Mouse (Mus musculus) liver, embryonic 16.5 days (tissue): ENCODE measurements around the gene Fam20a. TPM values are rescaled to one million over a fixed set of nuclear protein-coding genes. Genes with fewer than 3 reads are reported as not detected.

Experiments
- ATAC-seq: fragments of 200-750 bp; cut with Nextera tagmentation; 2 replicates; pipeline ENCODE4 v1.8.0; 2017; ENCODE audit warnings: low read depth, mild to moderate bottlenecking, moderate number of reproducible peaks, moderate library complexity
- H3K27ac ChIP-seq: fragments of 300-500 bp; sonication (generic); 2 replicates; pipeline ENCODE4 v1.5.1; 2014; ENCODE audit warnings: mild to moderate bottlenecking, low read length
- H3K27me3 ChIP-seq: fragments of 300-500 bp; sonication (generic); 2 replicates; pipeline ENCODE4 v1.6.1; 2014; ENCODE audit warnings: low read depth, low read length, mixed read lengths; ENCODE audit not compliant: control insufficient read depth, insufficient read depth
- H3K36me3 ChIP-seq: fragments of 300-500 bp; sonication (generic); 2 replicates; pipeline ENCODE4 v1.6.1; 2014; ENCODE audit warnings: mild to moderate bottlenecking; ENCODE audit not compliant: control insufficient read depth, insufficient read depth
- H3K4me1 ChIP-seq: fragments of 300-500 bp; sonication (generic); 2 replicates; pipeline ENCODE4 v1.6.1; 2014; ENCODE audit warnings: low read depth, low read length, mixed read lengths; ENCODE audit not compliant: control insufficient read depth
- H3K4me2 ChIP-seq: fragments of 300-500 bp; sonication (generic); 2 replicates; pipeline ENCODE4 v1.6.1; 2014; ENCODE audit warnings: low read depth, low read length, mixed read lengths
- H3K4me3 ChIP-seq: fragments of 300-500 bp; sonication (generic); 2 replicates; pipeline ENCODE4 v1.5.1; 2014; ENCODE audit warnings: low read depth, mild to moderate bottlenecking, low read length
- H3K9ac ChIP-seq: fragments of 300-500 bp; sonication (generic); 2 replicates; pipeline ENCODE4 v1.6.1; 2014; ENCODE audit warnings: low read depth, low read length
- H3K9me3 ChIP-seq: fragments of 300-500 bp; sonication (generic); replicated peaks from 2 replicates; pipeline ENCODE4 v1.6.1; 2016; ENCODE audit warnings: low read length; ENCODE audit not compliant: control insufficient read depth
- whole genome bisulfite sequencing: fragments of 180-500 bp; shearing (Covaris S2); extraction: QIAGEN DNeasy Blood & Tissue Kit; methylation state at CpG from one replicate; pipeline ENCODE4 v1.1.7; 2014; ENCODE audit not compliant: insufficient replicate concordance; 5-methylcytosine and 5-hydroxymethylcytosine counted together
- polyA plus RNA-seq: library from polyadenylated mRNA; unstranded; fragments of >200 nt; fragmentation: Nextera tagmentation; extraction: Ambion mirVana; gene quantifications from 2 replicates; pipeline ENCODE4 v1.2.1, GENCODE M21; 2015

Fam20a gene
- polyA plus RNA-seq, 1 experiment from 2014 or later = 10.3 TPM

DNA sequence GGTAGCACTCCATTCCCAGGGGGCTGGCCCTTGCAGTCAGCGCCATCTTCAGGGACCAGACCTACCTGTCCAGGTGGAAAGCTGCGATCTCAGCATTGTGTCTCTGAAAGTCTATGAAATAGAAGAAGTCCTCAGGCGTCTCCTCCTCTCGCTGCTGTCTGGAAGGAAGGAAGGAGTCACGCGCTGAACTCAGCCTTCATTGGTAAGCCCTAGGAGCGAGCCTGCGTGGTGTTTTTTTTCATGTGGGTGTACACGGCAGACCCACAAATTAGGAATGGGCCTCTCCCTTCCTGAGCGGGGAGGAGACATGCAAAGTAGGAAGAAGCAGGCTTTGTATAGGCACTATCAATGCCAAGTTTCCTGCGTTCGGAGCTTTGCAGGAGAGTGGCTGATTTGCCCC, 43.8 kb downstream of the Fam20a start:
- Histone ChIP-seq H3K4me2 (no peak overlapping the region), H3K4me3 (no peak overlapping the region), H3K36me3 (no peaks in the 10 kb centered on the region), H3K9me3 (no peaks in the 10 kb centered on the region), H3K9ac (no peak overlapping the region), H3K27ac (no peak overlapping the region), H3K27me3 (no peaks in the 10 kb centered on the region), H3K4me1 (no peaks in the 10 kb centered on the region)
- ATAC-seq = no peak
- 52% methylated on average over 12 of the region's 12 CpGs for WGBS

DNA sequence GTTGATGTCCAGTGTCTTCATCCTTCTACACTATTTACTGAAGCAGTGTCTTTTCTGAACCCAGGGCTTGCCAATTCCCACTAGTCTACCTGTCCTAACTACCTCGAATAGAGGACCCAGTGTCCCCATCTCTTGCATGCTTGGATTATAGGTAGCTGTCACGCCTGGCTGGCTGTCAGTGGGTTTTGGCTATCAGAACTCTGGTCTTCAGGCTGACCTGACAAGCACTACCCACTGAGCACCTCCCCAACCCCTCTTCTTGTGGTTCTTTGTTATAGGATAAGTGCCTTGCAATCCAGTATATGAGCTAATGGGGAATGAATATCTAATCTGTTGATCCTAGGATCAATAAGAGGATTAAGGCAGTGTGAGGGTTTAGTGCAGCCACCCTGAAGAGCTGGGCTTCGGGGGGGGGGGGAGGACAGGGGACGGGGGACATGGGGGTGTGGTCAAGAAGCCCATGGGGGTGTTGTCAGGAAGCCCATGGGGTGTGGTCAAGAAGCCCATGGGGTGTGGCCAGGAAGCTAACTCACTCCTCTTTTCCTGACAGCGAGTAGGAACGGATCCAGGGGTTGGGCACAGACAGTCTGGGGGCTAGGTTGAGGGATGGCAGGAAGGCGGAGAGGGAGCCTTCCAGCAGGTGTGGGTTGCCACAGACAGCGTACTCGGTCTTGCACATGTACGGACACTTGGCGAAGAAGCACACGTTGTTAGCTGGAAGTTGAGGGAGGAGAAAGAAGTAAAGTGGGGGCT, 45.3 kb downstream of the Fam20a start:
- Histone ChIP-seq H3K27ac (no peak overlapping the region), H3K9me3 (no peaks in the 10 kb centered on the region), H3K27me3 (no peaks in the 10 kb centered on the region), H3K36me3 (no peaks in the 10 kb centered on the region), H3K4me1 (no peaks in the 10 kb centered on the region), H3K9ac (no peak overlapping the region), H3K4me3 (no peak overlapping the region), H3K4me2 (no peak overlapping the region)
- WGBS = 62% methylated on average over 10 of the region's 12 CpGs
- ATAC-seq = no peak

DNA sequence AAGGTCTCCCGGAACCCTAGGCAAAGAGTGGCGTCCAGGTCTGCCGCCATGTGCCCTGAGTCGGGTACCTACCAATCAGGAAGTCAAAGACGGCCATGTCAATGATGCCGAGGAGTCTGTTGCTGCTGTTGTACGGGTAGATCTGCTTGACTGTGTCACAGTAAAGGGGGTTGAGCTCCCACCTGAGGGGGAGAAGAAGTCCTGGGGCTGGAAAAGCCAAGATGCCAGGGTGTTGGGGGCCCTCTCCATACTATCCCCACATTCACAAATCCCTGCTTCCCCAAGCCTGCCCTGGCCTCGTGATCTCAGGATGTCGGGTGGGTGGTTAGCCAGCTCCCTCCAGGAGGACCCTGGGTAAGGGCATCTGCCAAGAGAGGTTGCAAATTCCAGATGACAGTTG, 46.3 kb downstream of the Fam20a start:
- Histone ChIP-seq H3K36me3 (no peaks in the 10 kb centered on the region), H3K4me2 (no peak overlapping the region), H3K9me3 (no peaks in the 10 kb centered on the region), H3K4me1 (no peaks in the 10 kb centered on the region), H3K27ac (no peak overlapping the region), H3K4me3 (no peak overlapping the region), H3K9ac (no peak overlapping the region), H3K27me3 (no peaks in the 10 kb centered on the region)
- WGBS = 62% methylated on average over 9 of the region's 9 CpGs
- no peak for ATAC-seq

DNA sequence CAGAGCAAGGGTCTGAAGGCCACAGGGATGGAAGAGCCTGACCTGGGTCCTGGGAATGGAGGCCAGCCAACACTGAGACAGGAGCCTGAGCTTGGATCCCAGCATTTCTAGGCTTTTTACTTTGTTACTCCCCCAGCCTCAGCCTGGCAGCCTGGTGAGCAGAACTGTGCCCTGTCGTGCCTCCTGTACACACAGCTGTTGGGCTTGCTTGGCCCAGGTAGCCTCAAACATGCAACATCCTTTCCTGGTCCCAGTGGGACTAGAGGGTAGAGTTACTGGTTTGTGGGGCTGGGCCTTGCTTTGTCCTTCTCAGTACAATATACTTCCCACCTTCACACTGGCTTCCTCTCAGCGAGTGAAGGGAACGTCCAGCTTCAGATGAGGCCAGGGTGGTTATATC, 46.9 kb downstream of the Fam20a start:
- Histone ChIP-seq H3K4me1 (no peaks in the 10 kb centered on the region), H3K4me2 (no peak overlapping the region), H3K36me3 (peaks cover under 1% of the 10 kb centered on the region), H3K4me3 (no peak overlapping the region), H3K9ac (no peak overlapping the region), H3K27ac (no peak overlapping the region), H3K9me3 (no peaks in the 10 kb centered on the region), H3K27me3 (no peaks in the 10 kb centered on the region)
- ATAC-seq = no peak
- WGBS = 74% methylated on average over 3 of the region's 3 CpGs

DNA sequence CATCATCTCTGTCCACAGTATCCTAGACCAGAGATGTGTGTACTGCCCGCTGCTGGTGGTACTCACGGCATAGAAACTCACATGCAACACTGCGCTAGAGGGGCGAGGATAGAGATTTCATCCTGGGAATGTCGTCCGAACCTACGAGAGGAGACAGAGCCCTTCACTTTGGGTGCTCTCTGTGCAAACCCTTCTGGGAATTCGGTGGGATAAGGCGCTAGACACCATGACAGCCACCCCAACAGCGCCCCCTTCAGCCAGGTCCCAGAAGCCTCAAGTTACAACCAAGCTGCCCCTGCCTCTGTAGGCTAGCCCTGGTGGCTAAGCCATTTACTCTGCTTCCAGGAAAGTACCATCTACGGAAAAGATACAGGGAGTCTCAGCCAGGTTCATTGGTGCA, 47.5 kb downstream of the Fam20a start:
- Histone ChIP-seq H3K4me3 (no peak overlapping the region), H3K9ac (no peak overlapping the region), H3K4me2 (no peak overlapping the region), H3K27me3 (no peaks in the 10 kb centered on the region), H3K27ac (no peak overlapping the region), H3K36me3 (peaks cover 6% of the 10 kb centered on the region), H3K4me1 (no peaks in the 10 kb centered on the region), H3K9me3 (no peaks in the 10 kb centered on the region)
- no peak for ATAC-seq
- WGBS = 66% methylated on average over 11 of the region's 11 CpGs

DNA sequence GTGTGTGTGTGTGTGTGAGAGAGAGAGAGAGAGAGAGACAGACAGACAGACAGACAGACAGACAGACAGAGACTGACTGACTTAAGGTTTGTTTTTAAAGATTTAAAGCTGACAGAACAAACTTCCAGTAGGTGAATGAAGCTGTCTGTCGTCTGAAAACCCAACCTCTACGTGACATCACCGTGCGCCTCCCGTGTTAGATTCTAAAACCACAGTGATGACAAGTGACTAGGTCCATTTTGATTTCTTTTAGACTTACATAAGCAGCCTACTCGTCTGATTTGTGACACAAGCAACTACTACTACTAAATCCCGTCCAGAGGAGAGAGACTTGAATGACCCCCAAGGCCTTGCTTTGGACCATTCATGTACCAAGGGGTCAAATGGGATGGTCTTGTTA, 48.3 kb downstream of the Fam20a start:
- ATAC-seq = no peak
- H3K4me3 ChIP-seq = no peak overlapping the region

DNA sequence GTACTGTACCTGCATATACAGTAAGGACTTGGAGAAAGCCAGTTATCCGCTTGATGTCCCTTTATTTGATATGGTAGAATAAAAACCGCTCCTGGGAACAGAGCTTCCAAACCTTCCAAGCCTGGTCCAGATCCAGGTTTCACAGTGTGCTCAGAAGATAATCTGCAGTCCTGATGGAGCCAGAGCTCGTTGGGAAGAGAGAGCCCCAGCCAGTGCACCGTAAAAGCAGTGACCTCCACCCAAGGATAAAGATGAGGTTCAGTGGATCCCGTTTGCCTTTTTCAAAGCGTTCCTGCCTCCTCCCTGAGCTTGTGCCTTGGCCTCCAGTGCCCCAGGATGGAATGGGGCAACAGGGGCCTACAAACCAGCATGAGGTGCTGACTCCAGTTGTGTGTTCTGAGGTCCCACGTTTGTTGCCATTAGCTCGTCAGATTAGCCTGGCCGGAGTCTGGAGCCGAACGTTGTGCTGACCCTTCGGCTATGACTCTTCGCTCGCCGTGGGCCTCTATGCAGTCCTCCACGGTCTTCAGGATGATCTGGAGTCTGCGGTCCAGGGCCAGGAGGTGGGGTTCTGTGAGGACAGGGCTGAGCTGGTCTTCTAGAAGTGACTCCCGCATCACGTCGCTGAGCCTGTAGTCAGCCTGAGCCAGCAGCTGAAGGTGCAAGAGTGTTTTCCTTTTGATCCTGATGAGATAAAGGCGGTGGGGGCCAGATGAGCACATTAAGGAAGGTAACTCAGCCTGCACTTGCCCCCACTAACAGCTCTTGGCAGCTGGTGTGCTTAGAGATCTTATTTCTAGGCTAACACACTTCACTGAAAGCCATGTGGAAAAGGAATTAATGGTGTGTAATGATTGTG, 49.0 kb downstream of the Fam20a start:
- 72% methylated on average over 21 of the region's 21 CpGs for WGBS
- H3K4me3 ChIP-seq = no peak overlapping the region
- no peak overlapping the region for H3K9ac ChIP-seq
- no peak for ATAC-seq
- no peaks in the 10 kb centered on the region for H3K27me3 ChIP-seq
- no peak overlapping the region for H3K4me2 ChIP-seq
- H3K9me3 ChIP-seq = no peaks in the 10 kb centered on the region
- no peak overlapping the region for H3K27ac ChIP-seq
- H3K36me3 ChIP-seq = peaks cover 10% of the 10 kb centered on the region
- no peaks in the 10 kb centered on the region for H3K4me1 ChIP-seq

More for the DNA sequence above, 48.3 kb downstream of the Fam20a start:
- 66% methylated on average over 7 of the region's 7 CpGs for WGBS
- no peak overlapping the region for H3K4me2 ChIP-seq
- no peaks in the 10 kb centered on the region for H3K9me3 ChIP-seq
- H3K27ac ChIP-seq = no peak overlapping the region
- H3K36me3 ChIP-seq = peaks cover 6% of the 10 kb centered on the region
- no peak overlapping the region for H3K9ac ChIP-seq
- no peaks in the 10 kb centered on the region for H3K4me1 ChIP-seq
- no peaks in the 10 kb centered on the region for H3K27me3 ChIP-seq

DNA sequence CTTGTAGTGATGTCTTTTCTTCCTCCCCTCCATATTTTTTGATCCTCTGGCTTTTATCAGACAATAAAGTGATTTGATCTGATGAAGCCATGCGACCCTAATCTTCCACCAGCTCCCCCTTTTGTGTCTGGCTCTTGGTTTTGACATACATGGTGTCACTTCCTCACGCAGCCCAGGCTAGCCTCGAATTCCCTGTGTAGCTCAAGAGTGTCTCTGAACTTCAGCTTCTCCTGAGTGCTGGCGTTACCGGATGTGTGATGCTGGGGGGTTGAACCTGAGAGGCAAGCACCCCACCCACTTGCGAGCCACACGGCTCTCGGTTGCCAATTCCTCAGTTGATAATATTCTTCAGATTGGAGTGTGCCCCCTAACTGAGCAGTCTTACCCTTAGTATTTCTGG, 49.7 kb downstream of the Fam20a start:
- no peak for ATAC-seq
- H3K9ac ChIP-seq = no peak overlapping the region
- no peaks in the 10 kb centered on the region for H3K9me3 ChIP-seq
- H3K4me3 ChIP-seq = no peak overlapping the region
- peaks cover 17% of the 10 kb centered on the region for H3K36me3 ChIP-seq
- no peak overlapping the region for H3K4me2 ChIP-seq
- no peaks in the 10 kb centered on the region for H3K27me3 ChIP-seq
- WGBS = 69% methylated on average over 8 of the region's 8 CpGs
- H3K27ac ChIP-seq = no peak overlapping the region
- no peaks in the 10 kb centered on the region for H3K4me1 ChIP-seq

DNA sequence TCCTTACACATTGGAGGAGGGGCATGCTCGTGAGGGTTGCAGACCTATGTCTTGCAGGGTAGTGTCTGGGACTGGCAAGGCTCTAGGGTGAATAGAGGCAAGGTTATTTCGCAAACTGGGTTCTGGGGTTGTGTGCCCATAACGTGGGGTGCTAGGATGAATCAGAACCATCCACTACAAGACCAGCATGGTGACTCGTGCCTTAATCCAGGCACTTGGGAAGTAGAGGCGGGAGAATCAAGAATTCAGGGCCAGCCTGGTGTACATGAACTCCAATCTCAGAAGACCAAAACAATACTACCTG, 50.1 kb downstream of the Fam20a start:
- Histone ChIP-seq H3K9ac (no peak overlapping the region), H3K4me1 (no peaks in the 10 kb centered on the region), H3K4me3 (no peak overlapping the region), H3K27me3 (no peaks in the 10 kb centered on the region), H3K27ac (no peak overlapping the region), H3K4me2 (no peak overlapping the region), H3K36me3 (peaks cover 21% of the 10 kb centered on the region), H3K9me3 (no peaks in the 10 kb centered on the region)
- WGBS = 66% methylated on average over 5 of the region's 5 CpGs
- no peak for ATAC-seq
